Mouse (Mus musculus): ENCODE measurements around the gene Lrat.
A peak's percentile ranks its signal among the peaks of the same experiment; 100 is the strongest.

Lrat gene

DNA sequence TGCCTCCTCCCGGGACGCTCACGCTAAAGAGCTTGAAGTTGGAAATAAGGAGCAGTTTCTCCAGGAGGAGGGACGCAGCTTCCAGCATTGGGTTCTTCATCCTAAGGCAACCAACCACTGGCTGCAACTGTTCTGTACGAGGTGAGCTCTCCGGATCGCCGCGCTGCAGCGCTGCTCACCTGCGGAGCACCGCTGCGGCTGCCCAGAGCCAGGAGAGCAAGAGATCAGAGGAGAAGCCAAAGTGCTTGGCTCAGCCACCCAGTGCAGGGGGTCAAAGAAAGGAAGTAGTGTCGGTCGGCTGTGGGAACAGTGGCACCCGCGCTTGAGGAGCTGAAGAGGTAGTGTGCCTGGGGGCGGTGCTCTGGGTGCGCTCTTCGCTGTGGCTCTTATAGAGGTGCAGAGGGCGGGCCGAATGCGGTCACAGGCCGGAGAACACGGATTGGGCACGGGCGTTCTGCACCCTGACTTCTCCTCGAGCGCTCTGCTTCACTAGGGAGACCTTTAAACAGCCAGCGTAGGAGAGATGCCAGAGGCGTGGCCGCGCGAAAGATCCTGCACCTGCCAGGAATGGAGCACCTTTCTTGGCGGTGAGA lies at the start of gene Lrat:
TSS of gene Lrat (minus strand) at position 361 of the 593 bp plus-strand sequence.
- DNase-seq (ENCODE audit: low read depth), result no peak

GRCm38 (mm10) chr3:82952173-82952962 lies 48.6 kb upstream of the Lrat start:
- no peak for DNase-seq (ENCODE audit: low read depth)

GRCm38 (mm10) chr3:82950639-82951038 lies 46.9 kb upstream of the Lrat start:
- DNase-seq (ENCODE audit: low read depth), result no peak

- no peak for DNase-seq (ENCODE audit: low read depth)
These were observed 46.4 kb upstream of the Lrat start for GRCm38 (mm10) chr3:82950208-82950607.

- no peak for DNase-seq (ENCODE audit: low read depth)
These were observed 42.8 kb upstream of the Lrat start for GRCm38 (mm10) chr3:82946375-82947107.

DNA sequence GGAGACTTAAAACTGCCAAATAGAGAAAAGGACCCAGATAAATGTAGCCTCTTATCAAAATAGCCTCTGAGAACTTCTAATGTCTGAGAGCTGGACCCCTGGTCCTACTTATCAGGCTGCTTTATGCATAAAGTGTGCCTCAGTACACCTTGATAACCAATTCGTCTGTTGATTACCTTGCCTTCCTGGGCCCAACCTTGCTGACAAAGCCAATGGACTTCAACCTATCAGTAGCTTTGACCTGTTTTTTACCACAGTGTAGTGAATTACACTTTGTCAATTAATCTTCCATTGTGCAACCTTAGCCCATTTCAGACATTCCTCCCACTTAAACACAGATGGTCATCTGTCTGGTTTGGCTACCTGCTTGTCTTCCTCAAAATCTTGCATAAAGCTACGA lies 24.1 kb upstream of the Lrat start:
- DNase-seq (ENCODE audit: low read depth), result no peak

GRCm38 (mm10) chr3:82915632-82916031 lies 11.9 kb upstream of the Lrat start:
- DNase-seq (ENCODE audit: low read depth), result no peak

GRCm38 (mm10) chr3:82908671-82909070 lies 4.9 kb upstream of the Lrat start:
- DNase-seq (ENCODE audit: low read depth), result no peak

- DNase-seq (ENCODE audit: low read depth), result no peak
These were observed 587 bp upstream of the Lrat start for GRCm38 (mm10) chr3:82904211-82904908.

GRCm38 (mm10) chr3:82902757-82903612 lies 788 bp downstream of the Lrat start:
- no peak for DNase-seq (ENCODE audit: low read depth)

GRCm38 (mm10) chr3:82888842-82889241 lies 14.9 kb downstream of the Lrat start:
- DNase-seq (ENCODE audit: low read depth), result no peak

GRCm38 (mm10) chr3:82877258-82877657 lies 26.5 kb downstream of the Lrat start:
- peak; percentile 34 for DNase-seq (ENCODE audit: low read depth)

DNA sequence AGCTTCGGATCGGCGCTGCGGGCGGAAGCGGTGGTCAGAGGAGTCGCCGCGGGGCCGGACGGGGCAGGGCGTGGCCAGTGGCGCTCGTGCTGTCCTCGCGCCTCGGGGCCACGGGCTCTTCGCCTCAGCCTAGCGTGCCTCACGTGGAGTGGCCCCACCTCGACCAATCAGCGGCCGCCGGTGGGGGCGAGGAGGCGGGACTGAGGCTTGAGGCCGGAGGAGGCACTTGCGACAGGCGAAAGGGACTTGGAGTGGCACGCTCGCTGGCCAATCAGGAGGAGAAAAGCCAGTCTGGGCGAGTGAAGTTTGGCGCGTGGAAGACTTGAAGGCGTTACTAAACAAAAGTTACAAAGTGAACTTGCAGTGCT lies 27.4 kb downstream of the Lrat start, which contains the start of gene Rbm46:
TSS of gene Rbm46 (minus strand) at position 112 of the 368 bp plus-strand sequence.
- no peak for DNase-seq (ENCODE audit: low read depth)

DNA sequence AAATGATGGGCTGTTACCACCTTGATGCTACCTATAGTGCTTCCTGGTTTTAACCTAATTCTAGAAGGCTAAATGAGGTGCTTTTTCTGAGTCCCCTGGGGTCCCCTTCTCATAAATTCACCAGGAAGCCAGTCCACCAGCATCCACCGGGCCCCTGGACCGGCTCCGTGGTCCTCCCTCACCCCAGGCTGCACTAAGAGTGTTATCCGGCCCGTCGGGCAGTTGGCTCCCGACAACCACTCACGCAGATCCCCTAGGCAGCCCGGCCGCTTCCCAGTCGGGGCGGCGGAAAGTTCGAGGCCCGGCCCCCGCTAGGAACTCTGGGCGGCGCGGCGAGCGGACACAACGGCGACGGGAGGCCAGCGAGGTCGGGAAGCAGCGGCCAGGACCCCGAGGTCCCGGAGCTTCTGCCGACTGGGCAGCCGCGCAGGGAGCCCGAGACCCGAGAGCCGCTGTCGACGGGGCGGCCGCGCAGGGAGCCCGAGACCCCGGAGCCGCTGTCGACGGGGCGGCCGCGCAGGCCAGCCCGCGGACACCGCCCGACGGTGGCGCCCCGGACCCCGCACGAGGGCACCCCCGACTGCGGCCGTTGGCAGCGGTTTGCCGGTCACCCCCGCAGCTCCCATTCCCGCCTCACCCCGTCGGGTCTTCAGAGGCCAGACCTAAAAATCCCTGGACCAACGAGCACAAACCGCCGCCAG lies 28.0 kb downstream of the Lrat start:
- DNase-seq (ENCODE audit: low read depth), result no peak

DNA sequence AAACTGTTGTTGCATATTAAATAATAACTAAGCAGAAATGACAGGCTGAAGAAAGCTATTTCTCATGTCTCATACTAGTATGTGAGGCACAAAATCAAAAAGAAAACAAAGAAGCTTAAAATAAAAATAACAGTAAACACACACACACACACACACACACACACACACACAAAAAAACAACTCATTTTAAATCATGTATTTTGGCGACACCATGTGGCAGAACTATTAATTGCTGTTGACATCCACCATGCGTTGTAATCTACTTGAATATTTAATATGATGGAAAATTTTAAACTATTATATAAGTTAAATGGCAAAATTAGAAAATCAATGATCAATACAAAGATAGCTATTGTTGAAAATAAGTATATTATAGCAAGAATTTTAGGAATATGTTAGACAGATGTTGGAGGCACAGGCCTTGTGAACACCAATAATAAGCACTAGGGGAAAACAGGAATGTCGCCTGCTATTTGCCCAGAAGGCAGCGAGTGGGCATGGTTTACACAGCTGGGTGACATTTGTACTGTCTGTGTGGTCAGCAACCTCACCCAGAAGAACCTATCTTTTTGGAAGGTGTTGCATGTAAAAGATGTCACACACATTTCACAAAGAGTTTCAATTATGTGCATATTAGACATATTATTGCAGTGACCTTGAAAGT lies 46.2 kb downstream of the Lrat start:
- DNase-seq (ENCODE audit: low read depth), result peak; percentile 67
